Mouse (Mus musculus): ENCODE data around the gene Irf4.

The Irf4 gene

DNA sequence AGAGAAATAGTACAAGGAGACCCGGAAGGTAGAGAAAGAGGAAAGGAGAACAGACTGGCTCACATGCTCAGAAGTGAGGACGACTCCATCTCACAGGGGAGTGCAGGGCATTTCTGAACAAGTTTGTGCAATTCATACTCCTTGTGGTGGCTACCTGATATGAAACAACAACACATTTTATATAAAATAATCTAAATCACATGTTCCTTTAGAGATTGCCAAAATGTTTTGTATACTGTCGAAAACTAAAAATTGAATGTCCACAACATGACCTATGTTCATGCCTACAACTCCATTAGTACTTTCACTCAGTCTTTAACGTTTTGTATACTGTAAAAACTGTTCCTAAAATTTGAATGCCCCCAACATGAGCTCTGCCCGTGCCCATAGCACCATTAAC is 7.9 kb upstream of the Irf4 start:
- no peak for DNase-seq

DNA sequence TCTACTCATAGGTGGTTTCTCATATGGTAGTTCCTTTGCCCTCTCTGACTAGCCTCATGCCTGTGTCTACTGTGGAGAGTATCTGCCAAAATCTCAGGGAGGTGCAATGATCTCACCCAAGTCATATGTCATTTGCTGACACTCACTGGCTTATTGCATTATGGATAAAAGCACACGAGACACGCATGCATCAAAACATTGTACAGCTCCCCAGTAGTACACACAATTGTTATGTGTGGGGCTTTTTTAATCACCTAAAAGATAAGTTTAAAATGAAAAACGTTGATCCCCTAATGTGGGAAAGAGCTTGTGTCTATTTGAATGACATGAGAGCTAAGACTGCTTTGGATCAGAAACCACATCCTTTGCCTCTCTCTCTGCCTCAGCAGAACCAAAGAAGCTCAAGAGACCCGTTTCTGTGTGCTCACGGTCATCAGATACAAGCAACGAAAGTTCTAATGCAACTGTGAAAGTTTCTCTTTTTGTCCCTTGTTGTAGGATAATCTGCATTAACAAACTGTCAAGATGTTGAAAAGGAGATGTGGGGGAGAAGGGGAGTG is 6.5 kb upstream of the Irf4 start:
- no peak for DNase-seq

DNA sequence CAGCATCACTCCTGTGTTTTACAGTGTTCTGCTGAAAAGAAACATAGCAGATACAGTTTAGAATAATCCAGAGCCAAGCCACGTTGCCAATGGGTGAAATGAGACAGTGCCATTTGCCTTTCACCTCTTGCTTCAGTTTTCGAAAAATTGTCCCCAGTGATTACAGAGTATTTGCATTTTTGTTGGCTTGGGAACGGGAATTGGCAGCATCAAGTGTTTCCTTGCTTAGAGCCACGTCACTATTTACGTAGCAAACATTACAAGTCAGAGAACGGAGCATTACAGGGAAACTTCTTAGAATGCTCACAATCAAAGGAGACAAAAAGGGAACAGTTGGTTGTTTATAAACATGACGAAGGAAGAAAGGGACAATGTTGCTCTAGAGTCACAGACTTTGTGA is 3.9 kb upstream of the Irf4 start:
- DNase-seq, result no peak

DNA sequence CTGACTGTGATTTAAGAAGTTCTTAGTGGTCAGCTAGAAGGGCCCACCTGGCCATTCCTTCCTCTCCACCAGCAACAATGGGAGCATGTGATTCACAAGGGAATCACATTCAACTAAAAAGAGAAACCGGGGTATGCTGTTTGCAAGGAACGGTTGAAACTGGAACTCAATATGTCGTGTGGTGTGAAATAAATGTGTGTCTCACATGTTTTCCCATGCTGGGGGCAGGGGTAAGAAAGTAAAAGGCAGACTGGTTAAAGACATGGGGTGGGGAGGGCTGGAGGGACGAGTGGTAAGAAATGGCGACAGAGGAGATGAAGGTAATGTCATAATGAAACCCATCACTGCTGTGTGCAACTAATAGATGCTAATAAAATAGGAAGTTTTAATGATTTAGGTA is 2.0 kb upstream of the Irf4 start:
- no peak for DNase-seq

DNA sequence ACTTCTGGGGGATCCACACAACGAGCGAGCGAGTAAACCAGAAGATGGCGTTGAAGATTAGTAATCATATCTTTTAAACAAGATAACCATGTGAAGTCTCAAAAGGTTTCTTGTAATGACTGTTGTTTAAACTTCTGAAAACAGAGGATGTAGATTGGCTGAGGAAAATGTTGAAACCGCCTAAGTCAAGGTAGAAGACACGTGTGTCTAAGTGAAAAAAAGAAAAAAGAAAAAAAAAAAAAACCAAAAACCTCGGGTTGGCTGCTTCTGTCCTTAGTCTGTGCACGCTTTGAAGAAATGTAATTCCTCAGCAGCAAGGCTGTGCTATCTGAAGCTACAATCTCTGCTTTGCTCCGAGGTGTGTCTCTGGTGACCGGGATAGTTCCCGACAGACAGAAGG is 1.5 kb upstream of the Irf4 start:
- DNase-seq, result no peak

DNA sequence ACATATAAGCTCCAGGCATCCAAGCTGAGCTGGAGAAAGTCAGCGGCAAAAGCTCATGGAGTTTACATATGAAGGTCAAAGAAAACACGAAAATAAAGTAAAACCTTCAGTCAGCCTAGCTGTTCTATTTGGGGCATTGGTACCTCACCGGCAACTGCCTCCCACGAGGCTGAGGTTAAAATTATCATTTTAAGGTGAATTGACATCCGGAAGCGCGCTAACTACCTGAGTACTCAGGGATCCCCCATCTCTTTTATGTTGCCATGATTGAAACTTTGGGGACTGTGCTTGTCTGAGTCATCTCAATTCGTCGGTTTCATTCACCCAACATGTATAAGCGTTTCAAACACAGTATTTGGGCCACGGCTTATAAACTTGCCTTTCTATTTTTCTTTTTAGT is 705 bp upstream of the Irf4 start:
- DNase-seq, result no peak

DNA sequence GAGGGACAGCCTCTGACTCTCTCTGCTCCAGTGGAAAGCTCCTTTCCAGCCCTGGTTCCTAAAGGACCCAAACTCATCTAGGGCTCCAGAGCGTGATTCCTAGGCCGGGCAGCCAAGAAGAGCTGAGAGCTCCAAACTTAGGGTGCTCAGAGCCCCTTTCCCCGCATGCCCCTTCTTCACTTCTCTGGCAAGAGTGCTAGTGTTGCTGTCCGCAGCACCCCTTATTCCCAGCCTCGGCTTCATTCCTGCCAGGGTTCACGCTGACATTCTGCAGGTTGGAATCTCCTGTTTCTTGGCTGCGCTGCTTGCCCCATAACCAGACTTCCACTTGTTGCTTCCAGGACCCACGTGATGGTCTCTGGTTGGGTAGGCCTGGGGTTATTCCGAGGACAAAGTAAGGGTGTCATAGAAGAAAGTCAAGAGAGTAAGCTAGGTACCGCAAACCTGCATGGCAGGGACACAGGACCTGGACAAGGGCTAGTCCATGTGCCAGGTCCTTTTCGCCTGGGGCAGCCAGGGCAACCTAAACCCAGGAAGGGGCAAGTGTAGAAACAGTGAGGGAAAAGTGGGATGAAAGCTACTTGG is 623 bp downstream of the Irf4 start:
- DNase-seq, result no peak

DNA sequence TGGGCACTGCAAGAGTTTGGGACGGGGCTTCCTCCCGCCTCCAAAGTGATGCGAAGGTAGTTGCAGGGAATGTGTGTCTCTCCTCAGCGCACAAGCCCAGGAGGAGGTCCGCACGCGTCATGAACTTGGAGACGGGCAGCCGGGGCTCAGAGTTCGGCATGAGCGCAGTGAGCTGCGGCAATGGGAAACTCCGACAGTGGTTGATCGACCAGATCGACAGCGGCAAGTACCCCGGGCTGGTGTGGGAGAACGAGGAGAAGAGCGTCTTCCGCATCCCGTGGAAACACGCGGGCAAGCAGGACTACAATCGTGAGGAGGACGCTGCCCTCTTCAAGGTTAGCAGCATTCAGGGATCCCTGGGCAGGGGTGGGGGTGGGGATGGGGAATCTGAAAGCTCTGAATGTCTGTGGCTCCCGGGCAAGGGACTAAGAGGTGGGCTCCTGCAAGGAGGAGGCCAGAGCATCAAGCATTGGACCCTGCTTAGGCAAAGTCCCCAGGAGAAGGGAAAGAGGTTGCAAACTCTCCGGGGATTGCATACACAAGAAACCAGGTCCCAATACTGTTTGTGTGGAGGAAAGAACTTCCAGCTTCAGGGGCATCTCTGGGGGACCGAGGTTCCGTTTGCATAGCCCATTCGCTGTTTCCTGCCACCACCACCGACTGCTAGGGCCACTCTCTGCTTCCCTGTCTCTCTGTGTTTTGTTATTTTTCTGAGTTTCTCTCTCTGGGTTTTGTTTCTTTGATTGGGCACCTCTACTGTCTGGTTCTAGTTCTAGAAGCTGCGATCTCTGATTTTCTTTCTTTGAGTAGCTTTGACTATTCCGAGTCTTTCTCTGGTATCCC is 1.7 kb downstream of the Irf4 start:
- peak; percentile 38 for DNase-seq

DNA sequence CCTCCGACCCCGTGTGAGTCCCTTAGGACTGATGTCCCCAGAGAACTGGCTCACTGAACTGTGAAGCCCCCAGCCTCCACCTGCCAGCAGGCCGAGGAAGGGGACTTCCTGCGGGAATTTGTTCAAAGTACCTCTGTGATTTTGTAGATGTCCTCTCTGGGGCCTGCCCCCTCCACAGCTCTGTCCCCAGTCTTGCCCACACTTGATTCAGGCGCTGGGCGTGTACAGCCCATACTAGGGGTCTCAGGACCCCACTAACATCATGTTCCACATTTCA is 2.2 kb downstream of the Irf4 start:
- no peak for DNase-seq

DNA sequence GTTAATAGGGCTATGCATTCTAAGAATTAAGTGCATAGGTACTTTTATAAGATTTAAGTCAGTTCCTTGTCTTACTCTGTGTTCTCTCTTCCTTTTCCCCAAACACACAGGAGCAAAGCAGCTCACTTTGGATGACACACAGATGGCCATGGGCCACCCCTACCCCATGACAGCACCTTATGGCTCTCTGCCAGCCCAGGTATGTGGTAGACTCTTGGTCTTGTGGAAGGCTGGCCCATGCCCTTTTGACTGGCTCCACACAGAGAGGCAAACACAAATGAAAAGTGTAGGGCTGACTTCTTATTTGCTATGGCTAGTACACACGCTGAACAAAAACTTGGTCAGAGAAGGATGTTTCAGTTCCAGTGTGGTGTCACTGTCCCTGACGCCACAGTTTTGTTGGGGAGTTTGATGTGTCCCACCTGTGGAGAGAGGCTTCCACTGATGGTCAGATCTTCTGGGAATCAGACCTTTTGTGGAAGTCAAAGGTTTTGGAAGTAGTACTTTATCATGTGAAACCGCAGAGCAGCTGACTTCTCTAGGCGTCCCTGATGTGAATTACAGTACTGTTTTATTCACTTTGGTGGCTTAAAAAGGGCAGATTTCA is 3.7 kb downstream of the Irf4 start:
- peak; percentile 3 for DNase-seq

DNA sequence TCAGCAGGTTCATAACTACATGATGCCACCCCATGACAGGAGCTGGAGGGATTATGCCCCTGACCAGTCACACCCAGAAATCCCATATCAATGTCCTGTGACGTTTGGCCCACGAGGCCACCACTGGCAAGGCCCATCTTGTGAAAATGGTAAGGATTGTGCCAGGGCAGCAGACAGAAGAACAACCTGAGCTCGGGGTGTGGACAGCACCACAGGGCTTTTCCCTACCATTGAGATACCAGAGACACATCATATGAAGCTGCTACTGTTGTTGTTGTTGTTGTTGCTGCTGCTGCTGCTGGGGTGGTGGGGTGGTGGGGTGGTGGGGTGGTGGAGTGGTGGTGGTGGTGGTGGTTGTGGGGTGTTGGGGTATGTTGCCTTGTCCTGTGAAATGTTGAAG is 4.4 kb downstream of the Irf4 start:
- no peak for DNase-seq

DNA sequence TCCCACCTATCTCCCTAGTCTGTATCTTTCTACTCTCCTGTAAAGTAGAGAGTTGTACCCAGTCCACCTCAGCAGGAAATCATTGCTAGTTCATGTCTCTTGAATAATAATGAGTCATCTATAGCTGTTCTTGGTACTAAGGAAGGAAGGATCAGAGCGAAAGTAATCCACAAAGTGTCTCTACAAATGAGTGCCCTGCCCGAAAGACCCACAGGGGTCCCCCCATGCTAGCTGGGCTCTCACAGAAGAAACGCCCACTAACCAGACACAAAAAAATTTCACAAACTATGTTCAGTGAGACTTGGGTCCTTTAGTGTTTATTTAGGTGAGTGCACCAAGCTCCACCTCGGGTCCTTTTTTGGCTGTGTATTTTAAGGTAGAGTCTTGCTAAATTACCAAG is 5.0 kb downstream of the Irf4 start:
- DNase-seq, result no peak

DNA sequence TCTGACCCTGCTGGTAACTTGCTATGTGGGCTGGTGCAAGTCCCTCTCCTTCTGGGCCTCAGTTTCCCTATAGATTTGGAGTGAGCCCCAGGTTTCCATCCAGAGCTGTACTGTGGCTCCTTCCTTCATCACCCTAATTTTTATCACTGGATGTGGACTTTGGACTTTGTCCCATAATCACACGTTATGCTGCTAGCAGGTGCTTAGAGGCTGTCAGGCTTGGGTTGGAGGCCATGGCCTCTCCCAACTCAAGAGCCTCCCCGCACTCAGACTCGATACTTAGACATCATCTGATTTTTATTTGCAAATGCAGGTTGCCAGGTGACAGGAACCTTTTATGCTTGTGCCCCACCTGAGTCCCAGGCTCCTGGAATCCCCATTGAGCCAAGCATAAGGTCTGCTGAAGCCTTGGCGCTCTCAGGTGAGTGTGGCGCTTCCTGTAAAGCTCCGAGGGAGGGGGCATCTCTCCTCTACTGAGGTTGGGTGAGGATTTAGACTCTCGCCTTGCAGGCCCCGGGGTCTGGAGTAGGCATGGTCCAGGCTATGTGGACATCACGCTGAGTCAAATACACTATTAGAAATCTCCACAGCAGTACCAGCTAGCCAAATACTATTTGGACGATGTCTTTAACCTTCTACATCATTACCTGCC is 5.9 kb downstream of the Irf4 start:
- no peak for DNase-seq

DNA sequence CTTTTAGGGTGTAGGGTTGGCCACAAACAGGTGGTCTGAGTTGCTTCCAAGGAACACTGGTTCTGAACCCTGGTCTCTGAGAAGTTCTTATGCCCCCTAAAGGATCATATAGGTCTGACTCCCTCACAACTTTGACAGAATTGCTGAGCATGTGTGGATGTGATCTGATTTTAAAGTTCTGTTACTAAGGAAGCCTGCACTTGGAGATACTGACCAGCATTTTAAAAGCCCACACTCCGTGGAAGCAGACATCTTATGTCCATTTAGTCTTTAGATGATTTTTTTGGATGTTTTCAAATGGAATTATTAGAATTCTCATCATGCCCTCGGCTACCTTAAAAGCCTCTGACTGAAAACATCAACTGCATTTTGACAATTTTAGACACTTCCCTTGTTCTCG is 6.6 kb downstream of the Irf4 start:
- DNase-seq, result no peak

DNA sequence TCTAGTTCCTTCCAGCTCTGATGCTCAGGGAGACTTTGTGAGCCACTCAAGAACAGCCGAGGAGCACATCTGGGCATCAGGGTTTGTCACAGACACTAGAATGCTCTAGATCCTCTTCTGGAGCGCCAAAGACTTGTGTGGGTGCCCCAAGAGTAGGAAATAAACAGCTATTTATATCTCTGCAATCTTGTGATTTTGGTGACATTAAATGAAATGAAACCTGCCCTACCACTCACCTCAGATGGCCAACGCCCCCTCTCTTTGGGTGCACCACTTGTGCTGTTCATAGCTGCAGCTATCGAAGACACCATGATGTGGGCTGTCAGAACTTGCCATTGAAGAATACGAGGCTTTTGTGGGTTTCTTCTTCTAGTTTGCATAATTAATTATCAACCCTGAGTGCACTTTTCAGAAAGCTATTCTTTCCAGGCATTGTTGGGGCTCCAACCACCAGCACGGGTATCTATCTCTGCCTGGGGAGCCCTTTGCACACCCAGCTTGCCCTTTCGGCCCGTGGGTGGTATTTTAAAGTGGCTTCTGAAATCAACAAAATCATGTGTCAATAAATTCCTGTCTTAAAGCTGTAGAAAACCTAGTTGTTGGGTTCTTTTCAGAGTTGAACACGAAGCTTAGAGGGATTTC is 7.1 kb downstream of the Irf4 start:
- no peak for DNase-seq

DNA sequence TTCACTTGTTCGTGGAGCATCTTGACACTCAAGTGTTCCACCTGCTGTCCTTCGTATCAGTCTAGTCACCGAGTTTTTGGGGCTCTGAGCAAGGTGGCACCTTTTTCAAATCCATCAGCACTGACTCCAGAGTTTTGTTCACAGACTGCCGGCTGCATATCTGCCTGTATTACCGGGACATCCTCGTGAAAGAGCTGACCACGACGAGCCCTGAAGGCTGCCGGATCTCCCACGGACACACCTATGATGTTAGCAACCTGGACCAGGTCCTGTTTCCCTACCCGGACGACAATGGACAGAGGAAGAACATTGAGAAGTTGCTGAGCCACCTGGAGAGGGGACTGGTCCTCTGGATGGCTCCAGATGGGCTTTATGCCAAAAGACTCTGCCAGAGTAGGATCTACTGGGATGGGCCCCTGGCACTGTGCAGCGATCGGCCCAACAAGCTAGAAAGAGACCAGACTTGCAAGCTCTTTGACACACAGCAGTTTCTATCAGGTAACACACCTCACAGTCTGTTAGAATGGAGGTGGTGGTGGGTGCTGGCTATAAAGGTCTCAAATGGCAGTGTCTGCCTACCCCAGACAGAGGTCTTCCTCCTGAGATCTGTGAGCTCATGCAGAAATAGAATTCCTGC is 8.4 kb downstream of the Irf4 start:
- no peak for DNase-seq

DNA sequence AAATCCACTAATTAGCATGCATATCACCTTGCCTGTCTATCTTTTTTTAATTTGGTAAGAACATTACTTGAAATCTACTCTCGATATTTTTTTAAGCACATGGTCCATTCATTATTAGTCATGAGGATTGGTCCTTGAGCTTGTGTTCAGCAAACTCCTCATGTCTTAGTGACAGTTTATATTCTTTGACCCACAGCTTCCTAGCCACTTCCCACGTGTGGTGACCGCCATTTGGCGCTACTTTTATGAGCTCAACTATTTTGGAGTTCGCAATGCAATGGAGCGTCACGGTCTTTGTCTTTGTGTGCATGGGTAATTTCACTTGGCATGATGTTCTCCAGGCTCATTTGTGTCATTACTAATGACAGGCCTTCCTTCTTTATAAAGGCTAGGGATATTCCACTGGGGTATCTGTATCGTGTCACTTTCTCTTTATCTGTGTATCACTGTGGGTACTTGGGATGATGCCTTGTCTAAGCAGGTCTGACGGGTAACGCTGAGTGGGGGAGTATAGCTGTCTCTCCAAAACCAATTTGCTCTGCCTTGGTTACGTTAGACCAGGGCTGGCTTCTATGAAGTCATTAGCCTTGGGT is 9.9 kb downstream of the Irf4 start:
- DNase-seq, result no peak

DNA sequence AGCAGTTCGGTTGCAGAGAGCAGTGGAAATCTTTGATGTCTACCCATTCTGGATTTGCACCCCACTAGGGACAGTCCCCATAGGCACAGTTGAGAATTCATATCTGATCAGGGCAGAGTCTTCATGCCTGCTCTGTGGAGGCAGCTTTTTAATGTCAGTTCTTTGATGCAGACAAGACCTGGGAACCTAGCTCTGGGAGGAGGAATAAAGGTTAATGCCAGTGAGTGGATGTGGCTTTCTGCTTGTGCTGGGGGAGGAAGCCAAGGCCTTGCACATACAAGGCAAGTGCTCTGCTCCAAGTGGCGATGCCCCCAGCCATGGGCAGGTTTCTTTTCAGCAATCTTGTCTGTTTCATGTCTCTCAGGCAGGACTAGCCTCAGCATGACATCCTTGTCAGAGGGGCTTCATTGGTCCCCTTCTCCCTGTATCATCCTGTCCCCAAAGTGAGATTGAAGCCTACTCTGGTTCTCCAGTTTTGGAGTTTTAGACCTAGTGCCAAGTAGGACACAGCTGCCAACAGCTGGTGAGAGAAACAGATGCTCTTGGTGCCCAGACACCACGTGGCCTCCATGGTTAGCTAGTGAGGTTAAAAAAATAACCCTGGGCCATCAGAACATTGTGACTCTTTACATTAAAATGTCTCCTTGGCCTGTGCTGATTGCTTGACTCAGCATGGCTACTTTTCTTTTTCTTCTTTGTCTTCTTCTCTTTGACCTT is 11.5 kb downstream of the Irf4 start:
- DNase-seq, result peak; percentile 60

DNA sequence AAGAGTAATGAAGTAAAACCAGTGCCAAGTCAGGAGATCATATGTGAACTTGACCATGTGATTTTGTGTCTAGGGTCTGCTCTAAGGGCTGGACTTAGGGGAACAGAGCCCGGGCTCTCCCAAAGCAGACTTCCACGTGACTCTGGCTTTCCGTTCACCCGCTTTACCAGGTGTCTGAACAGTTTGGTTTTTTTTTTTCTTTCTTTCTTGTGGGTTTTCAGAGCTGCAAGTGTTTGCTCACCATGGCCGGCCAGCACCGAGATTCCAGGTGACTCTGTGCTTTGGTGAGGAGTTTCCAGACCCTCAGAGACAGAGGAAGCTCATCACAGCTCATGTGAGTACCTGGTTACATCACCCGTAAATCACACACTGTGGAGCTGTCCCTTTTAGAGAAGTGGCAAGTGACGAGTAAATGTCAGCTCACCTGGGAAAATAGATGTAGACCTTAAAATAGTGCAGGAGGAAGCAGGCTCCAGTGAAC is 12.2 kb downstream of the Irf4 start:
- DNase-seq, result peak; percentile 66

DNA sequence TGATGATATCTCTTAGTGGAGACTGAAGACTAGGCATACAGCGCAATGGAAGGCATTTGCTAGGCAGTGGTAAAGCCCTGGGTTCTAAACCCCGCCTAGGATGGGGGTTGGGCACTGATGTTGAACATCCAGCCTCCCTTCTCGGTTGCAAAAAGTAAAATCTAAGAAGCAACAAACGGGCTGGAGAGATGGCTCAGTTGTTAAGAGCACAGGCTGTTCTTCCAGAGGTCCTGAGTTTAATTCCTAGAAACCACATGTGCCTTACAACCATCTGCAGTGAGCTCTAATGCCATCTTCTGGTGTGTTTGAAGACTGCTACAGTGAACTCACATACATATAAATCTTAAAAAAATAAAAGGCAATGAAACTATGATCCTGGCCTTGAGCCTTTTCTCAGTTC is 13.2 kb downstream of the Irf4 start:
- no peak for DNase-seq

DNA sequence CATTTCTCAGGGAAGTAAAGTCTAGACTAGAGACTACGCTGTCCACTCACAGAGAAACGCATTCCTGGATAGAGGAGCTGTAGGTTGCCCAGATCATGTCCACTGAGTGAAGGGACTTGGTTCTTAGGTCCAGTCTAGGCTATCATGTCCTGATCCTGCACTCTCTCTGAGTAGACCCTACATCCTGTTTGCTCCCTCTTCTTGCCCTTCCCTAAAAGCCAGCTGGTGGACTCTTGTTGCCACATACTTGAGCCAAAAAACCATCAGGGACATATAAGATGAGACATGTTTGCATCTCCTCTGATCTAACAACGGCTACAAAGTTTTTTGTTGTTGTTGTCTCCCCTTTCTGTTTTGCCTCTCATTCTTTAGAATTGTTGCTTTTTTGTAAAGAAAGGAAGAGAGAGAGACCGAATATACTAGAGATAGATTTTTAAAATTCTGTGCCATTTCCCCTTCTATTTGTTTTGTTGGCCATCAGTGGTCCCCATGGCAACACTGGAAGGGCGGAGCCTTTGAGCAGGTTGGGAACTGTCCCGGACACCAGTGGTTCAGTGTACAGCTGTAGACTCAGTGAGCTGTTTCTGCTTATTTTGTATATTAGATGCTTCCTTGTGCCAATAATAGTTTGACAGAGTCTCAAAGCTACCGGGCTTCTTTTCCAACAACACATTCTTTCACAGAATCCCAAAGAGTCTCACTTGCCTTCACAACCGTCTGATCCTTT is 15.2 kb downstream of the Irf4 start:
- DNase-seq, result no peak
